Mouse (Mus musculus) lung, postnatal 0 days (tissue): Measurements from ENCODE around the gene Opa1. TPM values are rescaled to one million over a fixed set of nuclear protein-coding genes. Genes with fewer than 3 reads are reported as not detected.

Experiments used
- ATAC-seq: fragments of 200-750 bp; cut with Nextera tagmentation; 2 replicates; pipeline ENCODE4 v1.8.0; 2017; ENCODE audit warnings: moderate library complexity
- DNase-seq: peaks from one replicate; pipeline ENCODE4 v3.0.0-alpha.2; 2016; ENCODE audit warnings: low spot score
- H3K27ac ChIP-seq: fragments of 300-500 bp; sonication (generic); 2 replicates; pipeline ENCODE4 v1.5.1; 2014; ENCODE audit warnings: antibody characterized with exemption, mild to moderate bottlenecking, low read length, mixed read lengths
- H3K27me3 ChIP-seq: fragments of 300-500 bp; sonication (generic); replicated peaks from 2 replicates; pipeline ENCODE4 v1.6.1; 2014; ENCODE audit warnings: low read length, mixed read lengths; ENCODE audit not compliant: insufficient read depth
- H3K36me3 ChIP-seq: fragments of 300-500 bp; sonication (generic); 2 replicates; pipeline ENCODE4 v1.6.1; 2014; ENCODE audit warnings: low read length, mixed read lengths; ENCODE audit not compliant: insufficient read depth
- H3K4me1 ChIP-seq: fragments of 300-500 bp; sonication (generic); 2 replicates; pipeline ENCODE4 v1.6.1; 2014; ENCODE audit warnings: antibody characterized with exemption, low read depth, low read length, mixed read lengths; ENCODE audit not compliant: insufficient read depth
- H3K4me2 ChIP-seq: fragments of 300-500 bp; sonication (generic); replicated peaks from 2 replicates; pipeline ENCODE4 v1.6.1; 2014; ENCODE audit warnings: low read depth, mild to moderate bottlenecking, low read length, moderate library complexity, mixed read lengths
- H3K4me3 ChIP-seq: fragments of 300-500 bp; sonication (generic); 2 replicates; pipeline ENCODE4 v1.5.1; 2014; ENCODE audit warnings: low read depth, low read length
- H3K9ac ChIP-seq: fragments of 300-500 bp; sonication (generic); replicated peaks from 2 replicates; pipeline ENCODE4 v1.6.1; 2014; ENCODE audit warnings: low read depth, mild to moderate bottlenecking
- H3K9me3 ChIP-seq: fragments of 300-500 bp; sonication (generic); 2 replicates; pipeline ENCODE4 v1.6.1; 2016; ENCODE audit warnings: low read length, mixed read lengths
- CTCF ChIP-seq: IDR thresholded peaks from 2 replicates; pipeline ENCODE4 v1.5.1; 2016; ENCODE audit warnings: antibody characterized with exemption, mild to moderate bottlenecking
- EP300 ChIP-seq: IDR thresholded peaks from 2 replicates; pipeline ENCODE4 v1.6.1; 2016; ENCODE audit warnings: antibody characterized with exemption, mild to moderate bottlenecking, control low read depth
- WGBS: fragments of 180-500 bp; shearing (Covaris S2); extraction: QIAGEN DNeasy Blood & Tissue Kit; methylation state at CpG from one replicate; pipeline ENCODE4 v1.1.7; 2014; 5-methylcytosine and 5-hydroxymethylcytosine counted together
- polyA plus RNA-seq: library from polyadenylated mRNA; unstranded; fragments of >200 nt; fragmentation: Nextera tagmentation; extraction: Ambion mirVana; gene quantifications from 2 replicates; pipeline ENCODE4 v1.2.1, GENCODE M21; 2015

Opa1 gene
- polyA plus RNA-seq, 1 experiment from 2014 or later, result 13.1 TPM

DNA sequence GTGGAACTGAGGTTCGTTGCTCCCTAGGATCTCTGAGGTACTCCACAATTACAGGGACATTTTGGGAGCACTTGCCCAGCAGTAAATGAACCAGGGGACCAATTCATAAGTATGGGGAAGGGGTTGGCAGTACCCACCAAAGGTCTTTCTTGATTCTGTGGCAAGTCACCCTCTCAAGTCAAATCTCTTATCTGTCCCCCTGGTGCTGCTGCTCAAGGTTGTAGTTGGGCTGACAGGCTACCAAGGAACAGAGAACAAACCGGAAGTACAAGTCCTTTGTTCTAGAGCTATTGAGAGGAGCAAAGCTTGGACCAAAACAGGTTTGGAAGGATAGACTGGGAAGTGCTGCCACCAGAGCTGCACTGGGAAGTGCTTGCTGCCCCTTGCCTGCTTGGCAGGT lies 105.0 kb downstream of the Opa1 start:
- ATAC-seq, result no peak
- no peak overlapping the region for H3K27ac ChIP-seq
- H3K9me3 ChIP-seq, result no peaks in the 10 kb centered on the region
- no peak overlapping the region for H3K9ac ChIP-seq
- no peak for TF ChIP-seq CTCF
- no peaks in the 10 kb centered on the region for H3K36me3 ChIP-seq
- H3K4me2 ChIP-seq, result no peak overlapping the region
- 0 out of 2 replicates have a peak, but pooled peaks cover 2% of the 10 kb centered on the region for H3K4me1 ChIP-seq
- H3K4me3 ChIP-seq, result no peak overlapping the region
- H3K27me3 ChIP-seq, result no peaks in the 10 kb centered on the region
- WGBS, result 46% methylated on average over 2 of the region's 2 CpGs
- DNase-seq, result peak; percentile 21

DNA sequence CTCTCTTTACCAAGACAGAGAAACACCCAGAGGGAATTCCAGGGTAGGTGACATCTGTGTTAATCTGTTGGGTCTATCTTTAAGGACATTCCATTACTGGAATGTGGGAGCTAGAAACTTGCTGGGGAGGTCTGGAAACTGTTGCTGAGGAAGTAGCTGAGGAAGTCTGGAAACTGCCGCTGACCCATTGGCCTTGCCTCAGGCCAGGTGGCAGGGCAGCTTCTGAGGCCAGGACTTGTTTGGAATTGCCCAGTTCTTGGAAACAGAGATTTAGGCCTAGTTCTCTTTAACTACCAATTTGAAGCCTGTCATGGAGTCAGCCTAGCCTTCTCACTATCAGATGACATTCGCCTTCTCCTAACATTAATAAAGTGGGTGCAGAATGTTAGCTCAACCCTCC lies 105.5 kb downstream of the Opa1 start:
- H3K36me3 ChIP-seq, result no peaks in the 10 kb centered on the region

DNA sequence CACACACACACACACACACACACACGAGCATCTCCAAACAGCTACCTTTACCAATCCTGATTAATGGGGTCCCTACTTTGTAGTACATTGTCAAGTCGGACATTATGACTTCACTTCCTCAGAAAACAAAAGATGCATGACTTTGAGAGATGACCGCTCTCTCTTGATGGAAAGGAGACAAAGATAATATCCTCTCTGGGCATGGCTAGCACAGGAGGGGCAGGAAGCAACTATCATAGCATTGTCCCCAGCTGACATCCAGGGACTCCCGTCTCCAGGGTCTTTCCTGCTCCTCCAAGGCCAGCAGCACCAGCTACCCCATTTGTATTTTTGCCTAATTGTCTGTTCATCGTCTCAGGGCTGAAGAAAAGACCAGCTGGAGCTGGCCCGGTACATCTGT lies 107.0 kb downstream of the Opa1 start:
- DNase-seq, result peak; percentile 71
- WGBS, result 67% methylated on average over 6 of the region's 6 CpGs
- TF ChIP-seq EP300 (peak; percentile 84), CTCF (no peak)

More for the DNA sequence above, 105.5 kb downstream of the Opa1 start:
- H3K4me3 ChIP-seq, result no peak overlapping the region
- no peaks in the 10 kb centered on the region for H3K27me3 ChIP-seq
- H3K9ac ChIP-seq, result no peak overlapping the region
- H3K4me1 ChIP-seq, result 0 out of 2 replicates have a peak, but pooled peaks cover 2% of the 10 kb centered on the region
- TF ChIP-seq EP300 (no peak), CTCF (no peak)
- DNase-seq (no peak), ATAC-seq (no peak)
- H3K27ac ChIP-seq, result no peak overlapping the region
- WGBS, result 96% methylated on average over 2 of the region's 2 CpGs
- no peak overlapping the region for H3K4me2 ChIP-seq
- H3K9me3 ChIP-seq, result no peaks in the 10 kb centered on the region

DNA sequence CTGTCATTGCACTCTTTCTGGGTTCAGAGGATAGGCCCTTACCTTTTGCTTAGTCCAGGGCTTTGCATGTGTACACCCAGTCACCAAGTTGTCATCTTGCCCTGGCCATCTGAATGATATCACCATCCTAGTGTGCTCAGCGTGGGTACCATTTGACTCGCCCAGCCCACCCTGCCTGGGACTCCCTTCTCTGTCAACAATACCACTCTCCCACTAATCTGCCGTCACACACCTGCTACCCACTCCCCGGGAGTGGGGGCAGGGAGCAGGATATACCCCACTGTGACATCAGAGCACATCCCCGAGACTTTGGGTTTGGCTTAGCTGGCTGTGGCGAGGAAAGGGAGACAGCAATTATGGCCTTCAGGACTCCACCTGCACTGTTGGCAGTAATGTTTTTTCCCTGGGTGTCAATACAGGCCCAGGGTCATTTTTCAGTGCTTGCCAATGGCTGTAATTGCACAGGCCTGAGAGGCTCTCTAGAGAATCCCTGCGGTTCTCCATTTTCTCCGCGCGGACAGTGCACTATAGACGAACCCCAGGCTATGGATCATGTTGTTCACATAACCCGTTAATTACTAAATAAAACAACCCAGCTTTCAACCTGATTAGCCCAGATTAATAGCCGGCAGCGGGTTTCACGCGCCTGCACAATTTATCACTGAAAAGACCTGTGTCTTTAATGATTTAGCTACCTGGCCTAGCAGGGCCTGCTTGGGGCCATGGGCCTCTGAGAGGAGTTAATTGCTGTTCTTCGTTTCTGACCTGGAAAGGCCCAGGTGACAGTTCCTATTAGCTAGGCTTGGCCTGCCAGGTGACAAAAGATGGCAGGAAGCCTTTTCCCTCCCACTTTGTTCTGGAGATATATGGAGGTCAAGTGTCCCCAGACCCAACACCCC lies 109.1 kb downstream of the Opa1 start:
- Histone ChIP-seq H3K4me2 (no peak overlapping the region), H3K4me3 (no peak overlapping the region), H3K27ac (no peak overlapping the region), H3K36me3 (no peaks in the 10 kb centered on the region), H3K4me1 (peaks cover 5% of the 10 kb centered on the region; the same call in 1 of the 2 replicates), H3K27me3 (no peaks in the 10 kb centered on the region), H3K9ac (no peak overlapping the region), H3K9me3 (no peaks in the 10 kb centered on the region)
- ATAC-seq (no peak), DNase-seq (no peak)
- WGBS, result 84% methylated on average over 17 of the region's 17 CpGs
- TF ChIP-seq CTCF, result no peak
- TF ChIP-seq EP300, result no peak

More for the DNA sequence above, 107.0 kb downstream of the Opa1 start:
- Histone ChIP-seq H3K27ac (peak overlapping the region; percentile 54; the same call in 1 of the 2 replicates), H3K9ac (no peak overlapping the region), H3K27me3 (no peaks in the 10 kb centered on the region), H3K9me3 (no peaks in the 10 kb centered on the region), H3K36me3 (no peaks in the 10 kb centered on the region), H3K4me2 (no peak overlapping the region), H3K4me1 (0 out of 2 replicates have a peak, but pooled peaks cover 2% of the 10 kb centered on the region), H3K4me3 (no peak overlapping the region)
- peak; percentile 83 for ATAC-seq

DNA sequence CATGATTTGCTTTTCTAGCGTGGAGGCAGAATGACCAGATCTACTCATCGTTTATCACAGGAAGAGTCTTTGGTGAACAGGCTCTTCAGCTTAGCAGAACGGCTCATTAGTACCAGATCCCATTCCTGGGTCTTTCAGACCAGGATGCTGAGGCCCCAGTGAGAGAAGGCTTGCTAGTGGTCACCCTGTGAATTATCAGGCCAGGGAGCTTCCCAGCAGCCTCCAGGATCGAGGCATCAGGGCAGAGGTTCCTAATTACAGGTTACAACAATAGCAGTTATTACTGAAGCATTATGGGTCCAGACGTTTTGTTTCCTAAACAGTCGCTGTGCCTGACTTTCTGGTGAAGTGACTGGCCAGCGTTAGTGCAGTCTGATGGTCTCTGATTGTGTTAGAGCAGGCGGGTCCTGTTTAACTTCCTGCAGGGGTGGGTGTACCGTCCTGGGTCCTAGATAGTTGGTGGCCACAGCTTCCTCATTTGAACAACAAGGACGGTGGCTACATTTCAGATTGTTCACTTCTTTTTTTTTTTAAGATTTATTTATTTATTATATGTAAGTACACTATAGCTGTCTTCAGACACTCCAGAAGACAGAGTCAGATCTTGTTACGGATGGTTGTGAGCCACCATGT lies 110.2 kb downstream of the Opa1 start:
- Histone ChIP-seq H3K9ac (no peak overlapping the region), H3K4me1 (peaks cover 12% of the 10 kb centered on the region; the same call in 1 of the 2 replicates), H3K4me2 (no peak overlapping the region), H3K4me3 (no peak overlapping the region), H3K9me3 (no peaks in the 10 kb centered on the region), H3K36me3 (no peaks in the 10 kb centered on the region), H3K27me3 (no peaks in the 10 kb centered on the region), H3K27ac (no peak overlapping the region)
- TF ChIP-seq EP300 (no peak), CTCF (no peak)
- ATAC-seq, result peak; percentile 37; the same call in 1 of the 2 replicates
- WGBS, result 57% methylated on average over 11 of the region's 11 CpGs
- peak; percentile 26 for DNase-seq

DNA sequence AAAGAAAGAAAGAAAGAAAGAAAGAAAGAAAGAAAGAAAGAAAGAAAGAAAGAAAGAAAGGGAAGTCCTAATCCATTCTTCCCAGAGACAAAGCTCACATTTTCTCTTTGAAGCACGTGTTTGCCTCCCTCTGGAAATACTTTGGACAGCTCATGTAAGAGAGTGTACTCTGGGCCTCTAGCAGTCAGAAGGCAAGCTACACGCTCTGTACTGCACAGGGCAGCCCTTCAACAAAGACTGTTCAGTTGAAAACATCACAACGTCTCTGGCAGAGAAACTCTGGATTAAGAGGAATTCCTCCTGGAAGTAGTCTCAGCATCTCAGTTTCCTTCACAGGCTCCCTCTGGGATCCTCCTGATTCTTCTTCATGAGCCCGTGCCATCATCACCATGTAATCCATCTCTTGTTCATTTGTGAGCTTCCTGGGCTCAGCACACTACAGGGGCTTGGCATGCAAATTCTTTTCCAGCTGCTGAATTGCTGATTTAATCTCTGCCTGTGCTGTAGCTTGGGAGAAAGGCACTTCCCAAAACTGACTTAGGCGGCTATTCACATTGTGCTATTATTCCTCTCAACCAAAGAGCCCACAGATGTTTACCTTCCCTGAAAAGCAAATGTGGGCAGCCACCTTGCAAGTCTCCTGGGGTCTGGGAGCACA lies 114.0 kb downstream of the Opa1 start:
- H3K4me1 ChIP-seq, result peaks cover 11% of the 10 kb centered on the region; the same call in 1 of the 2 replicates
- H3K36me3 ChIP-seq, result no peaks in the 10 kb centered on the region
- no peak overlapping the region for H3K4me3 ChIP-seq
- no peaks in the 10 kb centered on the region for H3K9me3 ChIP-seq
- no peak overlapping the region for H3K9ac ChIP-seq
- 19% methylated on average over 5 of the region's 5 CpGs for WGBS
- peak; percentile 5 for DNase-seq
- ATAC-seq, result no peak; the same call in 1 of the 2 replicates
- no peak overlapping the region for H3K4me2 ChIP-seq
- H3K27ac ChIP-seq, result no peak overlapping the region
- TF ChIP-seq CTCF (no peak), EP300 (no peak)
- H3K27me3 ChIP-seq, result no peaks in the 10 kb centered on the region
